Mouse (Mus musculus) heart, postnatal 14 days (tissue): ENCODE results near the gene Ccl26. TPM values are rescaled to one million over a fixed set of nuclear protein-coding genes. Genes with fewer than 3 reads are reported as not detected.
"Not testable (repeated sequence)": the region's sequence is repeated elsewhere in the genome, so short reads cannot be mapped to it uniquely, and the experiment has no call there.

Experiments used
- DNase-seq, 2 experiments: peaks; one replicate each; pipeline ENCODE4 v3.0.0; 2021 to 2022
- intact Hi-C: fragments of 180-260 bp; cut with DNase I; formaldehyde crosslinking; loops from one replicate; pipeline ENCODE4 v1.15.1; 2025
- long read RNA-seq, 2 experiments: library from polyadenylated mRNA; stranded (forward); transcript quantifications; one replicate each; pipeline ENCODE4 v2.0.0; 2021
- total RNA-seq, 2 experiments: library from RNA; stranded (reverse); gene quantifications; 2 replicates each; pipeline ENCODE4 v1.2.3; 2021

The Ccl26 gene
- not detected for total RNA-seq
- long read RNA-seq, experiment 1 = 0 reads
- long read RNA-seq, experiment 2 = 0 reads

DNA sequence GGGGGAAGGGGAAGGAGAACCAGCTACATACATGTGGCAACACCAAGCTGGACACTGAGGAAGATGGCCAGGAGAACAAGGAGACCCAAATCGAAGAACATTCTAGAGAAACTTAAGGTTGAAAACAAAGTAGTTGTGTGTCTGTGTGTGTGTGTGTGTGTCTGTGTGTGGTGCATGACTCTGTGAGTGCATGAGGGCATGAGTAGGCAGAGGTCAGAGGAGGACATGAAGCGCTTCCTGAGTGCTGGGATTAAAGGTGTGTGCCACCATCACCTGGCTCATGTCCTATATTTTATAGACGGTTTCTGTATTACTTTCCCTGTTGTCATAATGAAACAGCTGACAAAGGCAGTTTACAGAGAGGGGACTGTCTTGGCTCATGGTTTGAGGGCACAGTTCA is at the start of gene Ccl26:
Gene Ccl26 (minus strand): TSS at position 101 of the 400 bp plus-strand sequence.
- DNase-seq = no peak
- intact Hi-C loops = no loop called here

DNA sequence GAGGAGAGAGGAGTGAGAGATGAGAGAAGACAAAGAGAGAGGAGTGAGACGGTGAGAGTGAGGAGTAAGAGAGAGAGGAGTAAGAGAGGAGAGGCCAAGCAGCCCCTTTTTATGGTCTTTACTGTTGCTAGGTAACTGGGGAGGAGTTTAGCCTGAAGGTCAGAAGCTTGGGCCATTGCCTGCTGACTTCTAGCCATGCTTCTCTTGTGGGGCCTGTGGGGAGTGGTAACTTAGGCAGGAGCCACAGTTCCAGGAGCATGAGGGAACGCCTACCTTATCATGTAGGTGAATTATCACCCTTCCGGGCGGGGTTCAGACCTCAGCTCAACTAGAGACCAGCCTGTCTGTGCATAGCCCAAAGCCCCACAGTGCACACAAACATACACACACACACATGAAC is 46.4 kb upstream of the Ccl26 start:
- intact Hi-C loops = loop anchor here (5.0 kb wide), 1 partner anchor 57 kb away; no protein-coding TSS in a partner anchor
- DNase-seq = no peak

DNA sequence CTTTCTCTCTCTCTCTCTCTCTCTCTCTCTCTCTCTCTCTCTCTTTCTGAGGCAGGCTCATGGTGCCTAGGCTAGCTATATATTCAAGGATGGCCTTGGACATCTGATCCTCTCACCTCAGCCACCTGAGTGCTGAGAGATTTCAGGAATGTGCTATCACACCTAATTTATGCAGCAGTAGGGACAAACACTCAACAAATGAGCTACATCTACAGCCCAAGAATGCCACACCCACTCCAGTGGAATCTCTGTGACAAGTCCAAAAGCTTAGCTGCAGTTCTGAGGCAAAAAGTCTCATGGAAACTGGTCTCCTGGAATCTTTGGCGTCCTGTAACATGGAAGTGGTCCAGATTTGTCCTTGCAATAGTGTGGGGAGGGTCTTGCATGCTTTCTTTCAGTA is 44.2 kb upstream of the Ccl26 start:
- no peak for DNase-seq
- intact Hi-C loops = no loop called here

DNA sequence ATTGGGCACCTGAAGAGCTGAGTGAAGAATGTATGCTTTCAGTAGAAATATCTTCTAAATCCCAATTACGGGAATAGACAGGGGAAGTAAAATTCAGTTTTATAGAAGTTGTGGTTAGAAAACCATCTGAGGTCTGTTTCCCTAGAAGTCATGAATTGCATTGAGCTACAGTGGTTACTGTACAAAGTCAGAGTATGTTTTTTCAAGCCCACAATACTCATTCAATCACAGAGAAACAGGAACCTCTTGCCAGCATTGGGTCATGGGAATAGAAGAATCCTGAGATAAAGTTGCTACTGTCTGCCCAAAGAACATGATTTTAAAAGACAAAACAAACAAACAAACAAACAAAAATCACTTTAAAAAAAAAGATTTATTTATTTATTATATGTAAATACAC is 43.3 kb upstream of the Ccl26 start:
- intact Hi-C loops, DNase-seq: not testable (repeated sequence)

DNA sequence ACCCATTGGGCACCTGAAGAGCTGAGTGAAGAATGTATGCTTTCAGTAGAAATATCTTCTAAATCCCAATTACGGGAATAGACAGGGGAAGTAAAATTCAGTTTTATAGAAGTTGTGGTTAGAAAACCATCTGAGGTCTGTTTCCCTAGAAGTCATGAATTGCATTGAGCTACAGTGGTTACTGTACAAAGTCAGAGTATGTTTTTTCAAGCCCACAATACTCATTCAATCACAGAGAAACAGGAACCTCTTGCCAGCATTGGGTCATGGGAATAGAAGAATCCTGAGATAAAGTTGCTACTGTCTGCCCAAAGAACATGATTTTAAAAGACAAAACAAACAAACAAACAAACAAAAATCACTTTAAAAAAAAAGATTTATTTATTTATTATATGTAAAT is 41.3 kb upstream of the Ccl26 start:
- DNase-seq, intact Hi-C loops: not testable (repeated sequence)

DNA sequence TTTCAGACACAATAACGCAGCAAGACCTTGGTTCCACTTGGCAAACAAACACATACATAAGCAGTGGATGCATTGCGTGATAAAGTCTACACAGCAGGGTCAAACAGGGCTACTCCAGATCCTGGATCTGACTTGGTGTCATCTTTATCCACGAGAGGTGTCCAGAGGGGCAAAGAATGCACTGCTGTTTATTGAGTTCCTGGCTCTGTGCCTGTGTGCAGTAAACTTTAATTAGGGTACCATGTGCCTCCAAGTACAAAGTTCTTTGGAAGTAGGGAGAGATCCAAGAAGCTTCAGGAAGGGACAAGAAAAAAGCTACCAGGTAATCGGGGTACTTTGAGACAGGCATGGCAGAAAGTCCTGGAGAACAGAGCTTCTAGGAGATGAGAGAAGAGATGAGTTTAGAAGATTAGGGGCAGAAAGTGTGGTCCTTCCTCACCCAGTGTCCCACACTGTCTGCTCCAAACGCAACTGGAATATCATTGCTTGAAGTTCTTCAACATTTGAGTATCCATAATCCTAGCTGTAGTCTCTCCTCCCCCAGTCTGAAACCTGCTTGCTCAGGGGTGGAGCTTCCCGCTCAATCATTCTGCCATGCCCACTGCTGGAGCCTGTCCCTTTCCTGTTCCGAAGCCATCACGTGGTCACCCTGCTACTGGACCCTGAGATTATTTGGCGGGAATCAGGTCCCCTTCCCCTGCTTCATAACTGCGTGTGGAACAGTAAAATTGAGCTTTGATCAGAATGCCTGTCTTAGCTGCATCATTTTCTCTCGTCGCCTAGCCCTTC is 26.8 kb upstream of the Ccl26 start:
- intact Hi-C loops = no loop called here

DNA sequence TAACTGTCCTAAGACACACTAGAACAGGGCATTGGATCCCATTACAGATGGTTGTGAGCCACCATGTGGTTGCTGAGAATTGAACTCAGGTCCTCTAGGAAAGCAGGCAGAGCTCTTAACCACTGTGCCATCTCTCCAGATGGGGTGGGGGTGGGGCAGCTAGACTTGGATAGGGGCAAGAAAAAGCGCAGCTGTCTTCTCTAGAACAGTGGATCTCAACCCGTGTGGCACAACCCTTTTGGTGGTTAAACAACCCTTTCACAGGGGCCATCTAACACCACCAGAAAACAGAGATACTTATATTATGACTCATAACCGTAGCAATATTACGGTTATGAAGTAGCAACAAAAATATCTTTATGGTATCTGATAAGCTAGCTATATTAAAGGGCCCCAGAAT is 24.4 kb upstream of the Ccl26 start:
- DNase-seq = no peak
- intact Hi-C loops = no loop called here

More for the DNA sequence above, 26.8 kb upstream of the Ccl26 start:
- no peak for DNase-seq

DNA sequence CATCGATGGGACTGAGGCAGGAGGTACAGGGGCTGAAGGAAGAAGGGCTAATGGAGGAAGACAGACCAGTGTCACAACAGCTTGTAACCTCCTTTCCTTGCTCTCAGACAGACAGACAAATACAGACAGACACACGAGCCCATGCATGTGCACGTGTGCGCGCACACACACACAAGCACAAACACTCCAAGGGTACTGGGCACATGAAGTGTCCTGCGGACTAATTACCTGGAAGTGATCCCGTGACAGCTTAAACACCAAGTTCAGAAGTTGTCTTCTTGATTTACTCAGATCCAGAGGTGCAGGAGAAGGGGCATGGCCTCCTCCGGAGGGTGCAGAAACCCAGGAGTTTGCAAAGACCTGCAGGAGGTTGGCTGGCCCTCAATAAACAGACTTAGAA is 22.3 kb upstream of the Ccl26 start:
- no peak for DNase-seq
- intact Hi-C loops = no loop called here

DNA sequence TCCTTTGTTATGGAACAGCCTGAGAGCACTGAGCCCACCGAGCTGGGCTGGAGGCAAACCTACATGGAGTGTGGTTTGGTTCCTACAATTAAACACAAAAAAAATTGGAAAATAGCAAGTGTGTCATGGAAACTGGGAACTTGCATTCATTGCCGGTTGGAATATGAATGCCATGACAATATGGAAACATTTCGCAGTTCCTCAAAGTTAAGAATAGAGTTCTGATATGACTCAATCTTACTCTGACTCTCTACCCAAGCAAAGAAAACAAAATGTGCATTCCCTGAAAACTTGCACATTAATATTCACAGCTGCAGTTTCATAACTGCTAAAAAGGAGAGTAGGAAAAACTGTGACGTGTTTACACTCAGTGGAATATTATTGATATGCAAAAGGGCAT is 19.0 kb upstream of the Ccl26 start:
- DNase-seq = no peak
- intact Hi-C loops = no loop called here

DNA sequence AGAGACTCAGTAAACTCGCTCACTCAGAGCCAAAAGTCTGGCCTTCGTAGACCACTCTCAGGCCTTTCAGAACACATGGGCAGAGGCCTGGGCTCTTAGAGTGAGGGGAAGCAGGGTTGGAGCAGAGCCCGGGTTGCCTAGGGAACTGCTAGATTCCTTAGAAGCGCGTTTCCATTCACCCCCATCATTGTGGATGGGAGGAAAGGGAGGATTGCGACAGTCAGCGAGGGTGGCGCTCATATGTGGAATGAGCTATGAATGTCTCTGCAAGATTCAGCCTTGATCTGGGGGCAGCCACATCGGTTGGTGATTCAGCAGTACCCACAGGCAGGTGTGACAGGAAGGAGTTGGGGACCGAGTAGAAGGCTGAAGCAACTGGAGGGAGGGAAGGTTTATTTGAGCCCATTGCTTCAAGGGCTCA is 16.0 kb upstream of the Ccl26 start:
- intact Hi-C loops = no loop called here

DNA sequence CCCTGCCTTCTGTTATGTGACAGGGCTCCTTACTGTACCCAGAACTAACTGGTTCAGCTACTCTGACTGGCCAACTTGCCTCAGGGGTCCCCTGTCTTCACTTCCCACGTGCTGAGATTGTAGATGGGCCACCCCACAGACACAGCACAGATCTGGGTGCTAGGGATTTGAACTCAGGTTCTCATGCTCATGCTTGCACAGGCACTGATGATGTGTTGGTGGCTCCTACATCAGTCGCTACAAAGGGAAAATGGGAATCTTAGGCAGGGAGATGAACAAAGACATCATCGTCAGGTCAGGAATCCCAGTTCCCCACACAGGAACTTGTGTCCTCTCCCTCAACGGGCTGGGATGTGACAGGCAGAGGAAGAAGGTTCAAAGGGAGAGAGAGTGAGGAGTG is 12.7 kb upstream of the Ccl26 start:
- no peak for DNase-seq
- intact Hi-C loops = no loop called here

More for the DNA sequence above, 16.0 kb upstream of the Ccl26 start:
- DNase-seq = no peak

DNA sequence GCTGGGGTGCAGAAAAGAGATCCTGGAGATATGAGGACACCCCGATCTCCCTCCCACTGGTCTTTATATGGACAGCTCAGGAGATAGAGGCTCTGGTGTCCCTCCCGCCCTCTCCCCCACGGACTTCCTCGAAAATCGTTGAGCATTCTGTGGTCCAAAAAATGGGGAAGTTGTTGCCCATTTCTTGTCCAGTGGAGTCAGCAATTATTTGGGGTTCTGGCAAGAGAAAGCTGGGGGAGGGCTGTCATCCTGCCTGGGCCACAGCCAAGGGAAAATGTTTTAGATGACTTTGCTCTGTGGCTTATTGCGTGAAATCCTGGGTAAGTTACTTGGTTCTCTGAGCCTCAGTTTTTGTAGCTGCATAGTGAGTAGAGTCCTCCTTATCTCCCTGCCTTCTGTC is 9.6 kb upstream of the Ccl26 start, which contains the start of gene Ccl24:
Gene Ccl24 (minus strand): TSS at position 44 of the 400 bp plus-strand sequence.
- intact Hi-C loops = no loop called here
- peak; percentile 6 to 9 for DNase-seq

DNA sequence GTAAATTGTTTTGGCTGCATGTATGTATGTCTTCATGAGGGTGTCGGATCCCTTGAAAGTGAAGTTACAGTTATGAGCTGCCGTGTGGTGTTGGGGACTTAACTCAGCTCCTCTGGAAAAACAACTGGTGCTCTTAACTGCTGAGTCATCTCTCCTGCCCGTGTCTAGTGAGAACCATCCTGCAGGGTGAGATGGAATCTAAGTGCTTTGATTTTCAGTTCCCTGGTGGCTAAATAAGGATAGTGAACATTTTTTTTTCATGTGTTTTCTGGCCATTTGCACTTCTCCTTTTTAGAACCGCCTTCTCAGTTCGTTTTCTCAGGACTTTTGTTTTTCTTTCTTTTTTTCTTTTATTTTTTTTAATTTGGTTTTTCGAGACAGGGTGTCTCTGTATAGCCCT is 5.3 kb upstream of the Ccl26 start:
- intact Hi-C loops = no loop called here
- DNase-seq = no peak

DNA sequence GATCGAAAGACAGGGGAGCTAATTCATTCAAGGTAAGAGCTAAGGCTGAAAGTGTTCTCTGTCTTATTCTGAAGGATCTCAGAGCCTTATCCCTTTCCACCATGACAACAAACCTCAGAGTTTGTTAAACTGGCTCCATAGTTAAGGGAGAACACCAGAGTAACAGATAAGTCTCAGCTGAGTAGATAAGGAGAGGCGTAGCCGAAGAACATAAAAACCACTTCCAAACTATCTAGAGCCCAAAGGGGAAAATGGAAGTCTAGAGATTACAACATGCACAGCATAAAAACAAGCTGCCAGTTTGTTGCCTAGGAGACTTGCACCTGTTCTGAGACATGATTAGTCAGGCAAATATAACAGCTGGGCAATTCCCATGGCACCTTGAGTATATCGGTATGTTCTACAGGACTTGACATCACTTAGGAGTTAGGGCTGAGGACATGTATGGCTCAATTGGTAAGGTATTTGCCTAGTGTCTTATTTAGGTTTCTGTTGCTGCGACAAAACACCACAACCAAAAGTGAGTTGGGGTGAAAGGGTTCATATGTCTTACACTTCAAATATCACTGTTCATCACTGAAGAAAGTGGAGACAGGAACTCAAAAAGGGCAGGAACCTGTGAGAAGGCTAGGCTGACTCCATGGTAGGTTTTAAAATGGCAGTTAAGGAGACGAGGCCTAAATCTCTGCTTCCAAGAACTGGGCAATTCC is 4.3 kb upstream of the Ccl26 start:
- no peak for DNase-seq
- intact Hi-C loops = no loop called here

DNA sequence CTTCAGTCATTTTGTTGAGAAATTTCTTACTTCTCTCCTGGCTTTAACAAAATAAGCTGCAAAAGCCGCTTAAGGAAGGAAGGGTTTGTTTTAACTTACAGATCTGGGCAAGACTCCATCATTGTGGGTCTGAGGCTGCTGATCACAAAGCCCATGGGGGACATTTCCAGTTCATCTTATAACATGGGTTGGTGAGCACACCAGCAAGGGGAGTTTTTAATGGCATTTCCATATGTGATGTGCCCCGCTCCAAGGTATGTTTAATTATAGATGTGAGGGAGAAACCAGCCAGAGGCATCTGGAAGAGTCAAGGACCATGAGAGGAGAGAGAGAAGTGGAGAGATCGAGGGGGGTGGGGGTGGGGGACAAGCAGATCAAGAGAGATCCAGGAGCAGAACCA is 5.7 kb downstream of the Ccl26 start:
- no peak for DNase-seq
- intact Hi-C loops = no loop called here

DNA sequence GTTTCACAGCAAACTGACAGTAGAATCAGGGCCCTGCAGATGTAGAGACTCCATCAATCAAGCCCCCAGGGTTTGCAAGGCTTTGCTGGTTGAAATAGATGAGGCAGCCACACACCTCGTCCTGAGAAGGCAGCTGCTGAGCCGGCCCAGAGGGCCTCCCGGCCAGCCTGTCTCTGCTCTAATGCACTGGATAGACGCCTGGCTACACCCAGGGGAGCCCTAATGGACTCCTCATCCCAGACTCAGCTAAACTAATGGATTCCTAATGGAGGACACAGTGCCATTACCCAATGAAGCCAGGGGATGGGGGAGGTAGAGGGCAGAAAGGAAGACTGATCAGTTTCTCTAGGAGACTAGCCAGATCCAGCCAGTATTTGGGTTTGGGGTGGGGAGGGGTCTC is 6.3 kb downstream of the Ccl26 start:
- no peak for DNase-seq
- intact Hi-C loops = no loop called here

DNA sequence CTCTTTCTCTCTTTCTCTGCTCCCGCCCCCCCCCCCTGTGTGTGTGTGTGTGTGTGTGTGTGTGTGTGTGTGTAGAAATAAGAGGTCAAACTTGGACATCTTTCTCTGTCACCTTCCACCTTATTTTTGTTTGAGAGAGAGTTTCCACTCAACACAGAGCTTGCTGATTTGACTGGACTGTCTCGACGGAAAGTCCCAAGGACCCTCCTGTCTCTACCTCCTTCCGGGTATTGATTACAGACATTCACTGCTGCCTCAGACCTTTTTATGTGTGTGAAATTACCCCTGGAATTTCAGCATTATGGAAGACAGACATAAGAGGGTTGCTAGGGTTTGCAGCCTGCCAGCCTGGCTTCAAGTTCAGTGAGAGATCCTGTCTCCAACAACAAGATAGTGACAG is 7.1 kb downstream of the Ccl26 start:
- no peak for DNase-seq

DNA sequence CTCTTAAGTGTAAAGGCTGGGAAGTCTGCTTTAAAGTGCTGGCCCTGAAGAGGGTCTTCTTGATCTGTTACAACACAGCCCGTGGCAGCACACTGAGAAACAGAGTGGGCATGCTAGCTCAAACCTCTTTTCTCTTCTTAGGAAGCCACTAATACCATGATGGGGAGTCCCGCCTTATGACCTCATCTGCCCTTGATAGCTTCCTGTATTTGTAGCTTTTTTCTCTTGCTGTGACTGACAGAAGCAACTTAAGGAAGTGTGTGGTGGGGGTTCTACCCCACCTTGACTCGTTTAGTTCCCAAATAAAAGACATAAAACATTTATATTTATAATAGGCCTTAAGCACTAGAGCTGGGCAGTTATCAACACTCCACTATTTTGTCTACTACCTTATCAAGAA is 11.8 kb downstream of the Ccl26 start:
- DNase-seq = no peak
- intact Hi-C loops = loop anchor here (5.0 kb wide), 1 partner anchor 61 kb away; no protein-coding TSS in a partner anchor

More for the DNA sequence above, 7.1 kb downstream of the Ccl26 start:
- intact Hi-C loops = no loop called here

DNA sequence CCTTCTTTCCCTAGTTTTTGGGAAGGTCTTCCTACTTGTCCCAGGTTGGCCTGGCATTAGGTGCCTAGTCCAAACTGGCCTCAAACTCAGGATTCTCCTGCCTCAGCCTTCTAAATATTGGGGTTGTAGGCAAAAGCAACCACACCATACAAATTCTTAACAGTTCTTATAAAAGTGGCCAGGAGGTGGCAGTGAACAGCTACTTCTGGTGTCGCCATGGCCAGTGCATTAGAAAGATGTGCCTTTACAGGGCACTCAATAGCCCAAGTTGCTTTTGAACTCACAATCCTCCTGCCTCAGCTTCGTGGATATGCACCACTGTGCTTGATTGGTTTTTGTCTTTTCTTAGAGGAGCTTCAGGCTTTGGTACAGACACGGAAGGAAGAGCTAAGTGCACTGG is 12.5 kb downstream of the Ccl26 start:
- peak in 1 of 2 experiments; percentile 40 for DNase-seq
- intact Hi-C loops = loop anchor here (5.0 kb wide), 1 partner anchor 61 kb away; no protein-coding TSS in a partner anchor

DNA sequence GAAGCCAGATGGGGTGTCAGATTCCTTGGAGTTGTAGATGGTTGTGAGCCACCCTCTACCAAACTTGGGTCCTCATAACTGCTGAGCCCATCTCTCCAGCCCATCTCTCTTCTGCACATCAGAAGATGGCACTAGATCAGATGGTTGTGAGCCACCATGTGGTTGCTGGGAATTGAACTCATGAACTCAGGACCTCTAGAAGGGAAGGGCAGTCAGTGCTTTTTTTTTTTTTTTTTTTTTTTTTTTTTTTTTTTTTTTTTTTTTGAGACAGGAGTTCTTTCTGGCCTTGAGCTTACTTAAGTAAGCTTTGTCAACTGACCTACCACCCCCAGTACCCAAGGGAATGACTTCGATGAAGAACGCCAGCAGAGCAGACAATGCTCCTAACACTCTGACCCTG is 15.4 kb downstream of the Ccl26 start:
- intact Hi-C loops = loop anchor here (5.0 kb wide), 2 partner anchors 146 to 214 kb away; no protein-coding TSS in a partner anchor
- DNase-seq = no peak
